Mouse (Mus musculus) thymus, adult 2 months (tissue): ENCODE results near the gene Tlk2. TPM values are rescaled to one million over a fixed set of nuclear protein-coding genes. Genes with fewer than 3 reads are reported as not detected.

Experiments used
- DNase-seq: peaks from one replicate; pipeline ENCODE4 v3.0.0; 2021
- H3K27ac ChIP-seq: fragments of 200-500 bp; 2 replicates; pipeline ENCODE4 v1.5.1; 2012; ENCODE audit warnings: low read length, control low read depth; ENCODE audit not compliant: control insufficient read depth, insufficient read depth
- H3K27me3 ChIP-seq: fragments of 200-500 bp; 2 replicates; pipeline ENCODE4 v1.6.1; 2012; ENCODE audit warnings: mild to moderate bottlenecking, low read length, moderate library complexity, mixed read lengths; ENCODE audit not compliant: control insufficient read depth, insufficient read depth
- H3K36me3 ChIP-seq: fragments of 200-500 bp; 2 replicates; pipeline ENCODE4 v1.6.1; 2012; ENCODE audit warnings: mild to moderate bottlenecking, low read length, moderate library complexity; ENCODE audit not compliant: control insufficient read depth, insufficient read depth
- H3K4me1 ChIP-seq: fragments of 200-500 bp; replicated peaks from 2 replicates; pipeline ENCODE4 v1.6.1; 2012; ENCODE audit warnings: low read length; ENCODE audit not compliant: control insufficient read depth, insufficient read depth
- H3K4me3 ChIP-seq: fragments of 200-500 bp; 2 replicates; pipeline ENCODE4 v1.5.1; 2012; ENCODE audit warnings: mild to moderate bottlenecking, low read length, control low read depth, moderate library complexity; ENCODE audit not compliant: control insufficient read depth, insufficient read depth
- CTCF ChIP-seq: fragments of 200-500 bp; IDR thresholded peaks from 2 replicates; pipeline ENCODE4 v1.5.1; 2012; ENCODE audit warnings: mild to moderate bottlenecking, control low read depth, low read length, moderate library complexity, borderline replicate concordance; ENCODE audit not compliant: control insufficient read depth, poor library complexity, insufficient read depth; ENCODE audit errors: extremely low read depth
- POLR2A ChIP-seq: fragments of 200-500 bp; IDR thresholded peaks from 2 replicates; pipeline ENCODE4 v1.6.1; 2012; ENCODE audit warnings: mild to moderate bottlenecking, low read length, control low read depth, moderate library complexity; ENCODE audit not compliant: control insufficient read depth, poor library complexity, insufficient read depth; ENCODE audit errors: extremely low read depth
- WGBS: fragments of 180-500 bp; shearing (Covaris S2); methylation state at CpG from one replicate; pipeline ENCODE4 v1.1.7; 2018; 5-methylcytosine and 5-hydroxymethylcytosine counted together
- polyA plus RNA-seq: library from polyadenylated mRNA; depleted of rRNA; stranded (reverse); fragments of >200 nt; gene quantifications from 2 replicates; pipeline ENCODE4 v1.2.3, GENCODE M21; 2012

The Tlk2 gene
- polyA plus RNA-seq, 1 experiment, result 31.6 TPM

- H3K4me3 ChIP-seq, result no peak overlapping the region
- H3K27ac ChIP-seq, result no peak overlapping the region
- H3K27me3 ChIP-seq, result no peaks in the 10 kb centered on the region
- DNase-seq, result peak; percentile 22
- no peaks in the 10 kb centered on the region for H3K4me1 ChIP-seq
- H3K36me3 ChIP-seq, result peaks cover 52% of the 10 kb centered on the region
- TF ChIP-seq POLR2A (no peak), CTCF (no peak)
- WGBS, result 40% methylated on average over 2 of the region's 2 CpGs
These were observed 91.5 kb downstream of the Tlk2 start for GRCm38 (mm10) chr11:105270155-105270554.

- H3K36me3 ChIP-seq, result peaks cover 64% of the 10 kb centered on the region
- TF ChIP-seq POLR2A, result no peak
- TF ChIP-seq CTCF, result no peak
These were observed 101.8 kb downstream of the Tlk2 start for GRCm38 (mm10) chr11:105280456-105280855.

GRCm38 (mm10) chr11:105281291-105281690 lies 102.7 kb downstream of the Tlk2 start:
- TF ChIP-seq POLR2A (no peak), CTCF (no peak)
- H3K36me3 ChIP-seq, result peaks cover 55% of the 10 kb centered on the region
- no peak overlapping the region for H3K4me3 ChIP-seq
- 96% methylated on average over 7 of the region's 7 CpGs for WGBS
- no peaks in the 10 kb centered on the region for H3K4me1 ChIP-seq
- no peaks in the 10 kb centered on the region for H3K27me3 ChIP-seq
- no peak for DNase-seq
- H3K27ac ChIP-seq, result no peak overlapping the region

More at GRCm38 (mm10) chr11:105280456-105280855, 101.8 kb downstream of the Tlk2 start:
- Histone ChIP-seq H3K27ac (no peak overlapping the region), H3K27me3 (no peaks in the 10 kb centered on the region), H3K4me1 (no peaks in the 10 kb centered on the region), H3K4me3 (no peak overlapping the region)
- DNase-seq, result no peak
- 98% methylated on average over 6 of the region's 6 CpGs for WGBS

- H3K27me3 ChIP-seq, result no peaks in the 10 kb centered on the region
- no peak overlapping the region for H3K4me3 ChIP-seq
- DNase-seq, result no peak
- TF ChIP-seq POLR2A (no peak), CTCF (no peak)
- H3K36me3 ChIP-seq, result peaks cover 49% of the 10 kb centered on the region
- WGBS, result 97% methylated on average over 12 of the region's 12 CpGs
- no peak overlapping the region for H3K27ac ChIP-seq
- H3K4me1 ChIP-seq, result no peaks in the 10 kb centered on the region
These were observed 103.3 kb downstream of the Tlk2 start for GRCm38 (mm10) chr11:105281763-105282459.

- 93% methylated on average over 2 of the region's 2 CpGs for WGBS
- peaks cover 44% of the 10 kb centered on the region for H3K36me3 ChIP-seq
These were observed 103.9 kb downstream of the Tlk2 start for GRCm38 (mm10) chr11:105282460-105282859.

GRCm38 (mm10) chr11:105283016-105283415 lies 104.4 kb downstream of the Tlk2 start:
- H3K4me1 ChIP-seq, result no peaks in the 10 kb centered on the region
- peaks cover 43% of the 10 kb centered on the region for H3K36me3 ChIP-seq
- no peak for TF ChIP-seq POLR2A
- no peak for TF ChIP-seq CTCF
- H3K4me3 ChIP-seq, result no peak overlapping the region
- WGBS, result 98% methylated on average over 9 of the region's 9 CpGs
- H3K27ac ChIP-seq, result no peak overlapping the region
- no peaks in the 10 kb centered on the region for H3K27me3 ChIP-seq
- DNase-seq, result no peak

More at GRCm38 (mm10) chr11:105282460-105282859, 103.9 kb downstream of the Tlk2 start:
- Histone ChIP-seq H3K4me3 (no peak overlapping the region), H3K27ac (no peak overlapping the region), H3K4me1 (no peaks in the 10 kb centered on the region), H3K27me3 (no peaks in the 10 kb centered on the region)
- no peak for DNase-seq
- no peak for TF ChIP-seq CTCF
- no peak for TF ChIP-seq POLR2A
